Mouse (Mus musculus): Measurements from ENCODE around the gene Cldn34b1. TPM values are rescaled to one million over a fixed set of nuclear protein-coding genes. Genes with fewer than 3 reads are reported as not detected.
"Not testable (repeated sequence)": the region's sequence is repeated elsewhere in the genome, so short reads cannot be mapped to it uniquely, and the experiment has no call there.

Gene Cldn34b1
- total RNA-seq (2021), result not detected

- intact Hi-C loops (cut with DNase I); DNase-seq (ENCODE audit: low spot score in 2 of 2): not testable (repeated sequence)
Observed at GRCm38 (mm10) chrX:154890167-154890566, at the start of gene Cldn34b1. Cldn34b1 (minus strand) TSS chrX:154890267.

- DNase-seq (ENCODE audit: low spot score in 2 of 2); intact Hi-C loops (cut with DNase I): not testable (repeated sequence)
Observed at GRCm38 (mm10) chrX:154935887-154936286, 45.8 kb upstream of the Cldn34b1 start, which contains the start of gene Magea6. Magea6 (minus strand) TSS chrX:154935987.

Other genes starting within 250 kb of the Cldn34b1 start
- not detected for gene Magea6, start 45.7 kb upstream of the Cldn34b1 start, total RNA-seq (2021)
- not detected for gene Magea3, start 59.2 kb upstream of the Cldn34b1 start, total RNA-seq (2021)
- not detected for gene Magea8, start 105.6 kb upstream of the Cldn34b1 start, total RNA-seq (2021)
- gene Magea5, start 172.9 kb upstream of the Cldn34b1 start, total RNA-seq (2021), result not detected
- not detected for gene Magea1, start 199.5 kb upstream of the Cldn34b1 start, total RNA-seq (2021)
- gene Magea2, start 203.4 kb upstream of the Cldn34b1 start, total RNA-seq (2021), result not detected
- not detected for gene Cldn34b2, start 238.1 kb upstream of the Cldn34b1 start, total RNA-seq (2021)

All from left cerebral cortex, postnatal 36 days (tissue).